Mouse (Mus musculus): ENCODE measurements around the gene Il17re.

Gene Il17re

GRCm38 (mm10) chr6:113444207-113444965 lies 13.9 kb upstream of the Il17re start:
- no peak for DNase-seq

- DNase-seq: no peak
These were observed 10.6 kb upstream of the Il17re start for GRCm38 (mm10) chr6:113447639-113448038.

GRCm38 (mm10) chr6:113451839-113452238 lies 6.4 kb upstream of the Il17re start:
- no peak for DNase-seq

GRCm38 (mm10) chr6:113455007-113455406 lies 3.3 kb upstream of the Il17re start:
- DNase-seq: no peak

GRCm38 (mm10) chr6:113458635-113459034 lies 351 bp downstream of the Il17re start:
- DNase-seq: no peak

- no peak for DNase-seq
These were observed 5.8 kb downstream of the Il17re start for GRCm38 (mm10) chr6:113464040-113464439.

- DNase-seq: no peak
These were observed 7.3 kb downstream of the Il17re start for GRCm38 (mm10) chr6:113465602-113466001.

- DNase-seq: no peak
These were observed 10.2 kb downstream of the Il17re start for GRCm38 (mm10) chr6:113468512-113468911.

GRCm38 (mm10) chr6:113469021-113469420 lies 10.7 kb downstream of the Il17re start:
- DNase-seq: peak; percentile 31 to 66

- DNase-seq: peak; percentile 40 to 69
These were observed 11.1 kb downstream of the Il17re start for GRCm38 (mm10) chr6:113469432-113469831.

GRCm38 (mm10) chr6:113471297-113471936 lies 13.1 kb downstream of the Il17re start, which contains the start of gene Il17rc:
Gene Il17rc, plus strand, starts transcription at chr6:113471427.
- DNase-seq: no peak

GRCm38 (mm10) chr6:113472061-113472460 lies 13.8 kb downstream of the Il17re start:
- no peak for DNase-seq

- no peak for DNase-seq
These were observed 15.0 kb downstream of the Il17re start for GRCm38 (mm10) chr6:113473246-113473645.

- no peak for DNase-seq
These were observed 15.4 kb downstream of the Il17re start for GRCm38 (mm10) chr6:113473715-113474114.

GRCm38 (mm10) chr6:113477353-113477752 lies 19.1 kb downstream of the Il17re start:
- no peak for DNase-seq

GRCm38 (mm10) chr6:113478906-113479305 lies 20.6 kb downstream of the Il17re start:
- no peak for DNase-seq

- no peak for DNase-seq
These were observed 22.5 kb downstream of the Il17re start for GRCm38 (mm10) chr6:113480555-113481373.

GRCm38 (mm10) chr6:113482477-113483099 lies 24.3 kb downstream of the Il17re start:
- peak in 1 of 2 experiments; percentile 35 for DNase-seq

GRCm38 (mm10) chr6:113483100-113483615 lies 24.9 kb downstream of the Il17re start, which contains the start of gene Creld1:
Gene Creld1, plus strand, starts transcription at chr6:113483297.
- DNase-seq: peak; percentile 89

GRCm38 (mm10) chr6:113483729-113484128 lies 25.4 kb downstream of the Il17re start:
- DNase-seq: no peak

GRCm38 (mm10) chr6:113487125-113487576 lies 28.9 kb downstream of the Il17re start:
- DNase-seq: no peak

GRCm38 (mm10) chr6:113489410-113489809 lies 31.1 kb downstream of the Il17re start:
- DNase-seq: no peak

Data from spleen, adult 18-20 months (tissue).